Mouse (Mus musculus) T-helper 17 cell (primary cell): ENCODE data around the gene Ect2.

Experiments used
- in situ Hi-C, 2 experiments: fragments of 300-600 bp; cut with MboI, MseI; formaldehyde crosslinking; loops; 1 replicate in 1 of 2; 2 replicates in 1 of 2; pipeline ENCODE4 v1.15.1; 2025; ENCODE audit warnings: high pct_unique_total_duplicates in 2 of 2

Gene Ect2

DNA sequence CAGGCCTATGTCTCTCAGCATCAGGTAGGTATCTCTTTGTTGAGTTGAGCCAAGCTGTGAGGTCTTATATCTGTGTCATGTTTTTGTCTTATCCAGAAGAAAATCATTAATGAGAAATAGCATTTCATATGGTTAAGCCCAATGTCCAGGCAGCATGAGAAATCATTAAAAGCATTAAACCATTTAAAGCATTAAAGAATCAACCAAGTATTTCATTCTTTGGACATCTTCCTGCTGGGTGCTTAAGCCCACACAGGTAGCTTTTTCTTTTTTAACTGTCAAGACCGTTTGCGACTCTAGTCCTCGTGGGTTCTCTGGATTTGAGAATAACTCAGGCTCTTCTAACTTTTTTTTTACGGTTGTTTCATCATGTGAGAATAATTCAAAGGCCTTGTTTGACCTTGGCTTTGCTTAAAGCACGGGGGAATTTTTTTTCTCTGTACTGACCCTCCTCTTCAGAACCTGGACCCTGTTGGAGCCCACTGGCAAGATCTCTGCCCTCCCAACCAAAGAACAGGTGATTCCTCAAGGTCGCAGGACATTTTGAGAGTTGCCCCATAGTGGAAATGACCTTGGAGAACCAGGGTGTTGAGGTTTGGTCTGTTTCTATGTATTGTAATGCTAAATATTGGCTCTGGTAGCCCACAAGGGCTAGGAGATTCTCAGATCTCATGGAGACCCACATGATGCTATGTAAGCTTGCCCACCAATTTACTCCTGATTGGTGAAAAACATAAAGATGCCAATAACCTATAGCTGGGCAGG is 8.1 kb upstream of the Ect2 start:
- in situ Hi-C loops = no loop called here

- in situ Hi-C loops = no loop called here
Observed at GRCm38 (mm10) chr3:27158910-27159309, 5.2 kb upstream of the Ect2 start.

DNA sequence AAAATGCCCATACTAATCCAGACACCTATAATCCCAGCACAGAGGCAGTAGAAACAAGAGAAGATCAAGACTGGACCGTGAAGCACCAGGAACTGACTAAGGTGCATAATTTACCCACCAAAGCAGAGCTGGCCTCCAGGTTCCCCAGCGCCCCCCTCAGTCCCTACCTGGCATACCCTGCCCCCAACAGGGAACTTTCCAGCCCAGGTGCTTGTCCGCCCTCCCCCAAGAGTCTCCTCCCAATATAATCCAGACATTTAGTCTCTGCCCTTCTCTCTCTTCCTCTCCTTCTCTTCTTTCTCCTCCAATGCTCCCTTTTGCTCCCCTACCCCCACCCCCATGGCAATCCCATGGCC is 2.9 kb upstream of the Ect2 start:
- in situ Hi-C loops = no loop called here

GRCm38 (mm10) chr3:27155856-27156593 is 2.3 kb upstream of the Ect2 start:
- in situ Hi-C loops = no loop called here

DNA sequence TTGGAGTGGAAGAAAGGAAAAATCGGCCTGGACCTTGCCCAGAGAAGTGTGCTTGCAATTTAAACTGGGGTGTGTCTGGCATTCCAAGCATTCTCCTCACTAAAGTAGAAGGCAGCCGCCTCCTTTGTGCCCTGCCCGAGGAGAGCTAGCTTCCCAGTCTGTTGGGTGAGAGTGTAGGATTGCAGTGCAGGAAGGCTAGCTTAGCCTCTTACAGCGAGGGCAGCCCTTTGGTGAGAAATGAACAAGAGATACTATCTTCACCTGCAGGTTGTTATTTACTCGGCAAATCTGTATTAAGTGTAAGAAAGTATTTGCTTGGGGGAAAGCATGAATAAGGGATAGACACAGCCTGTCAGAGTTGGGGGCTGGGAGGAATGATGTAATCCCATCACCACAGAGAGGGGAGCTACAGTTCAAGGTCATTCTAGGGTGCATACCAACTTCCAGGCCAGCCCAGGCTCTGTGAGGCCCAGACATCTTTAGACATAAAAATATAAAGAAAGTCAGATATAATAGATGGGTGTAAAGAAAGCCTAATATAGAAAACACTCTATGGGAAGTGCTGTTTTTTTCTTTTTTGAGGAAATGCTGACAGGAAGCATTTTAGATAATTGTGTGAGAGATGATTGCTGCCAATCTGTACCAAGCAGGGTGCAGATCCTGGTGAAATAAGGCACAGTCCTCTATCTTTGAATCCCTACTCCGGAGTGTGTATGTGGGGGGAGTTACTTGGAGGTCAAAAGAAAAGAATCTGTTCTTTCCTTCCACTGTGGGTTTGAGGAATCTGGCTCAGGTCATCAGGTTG is 1.6 kb upstream of the Ect2 start:
- in situ Hi-C loops = no loop called here

GRCm38 (mm10) chr3:27154280-27154679 is 602 bp upstream of the Ect2 start:
- in situ Hi-C loops = no loop called here

GRCm38 (mm10) chr3:27153191-27153671 is 447 bp downstream of the Ect2 start:
- in situ Hi-C loops = no loop called here

GRCm38 (mm10) chr3:27145733-27146132 is 7.9 kb downstream of the Ect2 start:
- in situ Hi-C loops = no loop called here

DNA sequence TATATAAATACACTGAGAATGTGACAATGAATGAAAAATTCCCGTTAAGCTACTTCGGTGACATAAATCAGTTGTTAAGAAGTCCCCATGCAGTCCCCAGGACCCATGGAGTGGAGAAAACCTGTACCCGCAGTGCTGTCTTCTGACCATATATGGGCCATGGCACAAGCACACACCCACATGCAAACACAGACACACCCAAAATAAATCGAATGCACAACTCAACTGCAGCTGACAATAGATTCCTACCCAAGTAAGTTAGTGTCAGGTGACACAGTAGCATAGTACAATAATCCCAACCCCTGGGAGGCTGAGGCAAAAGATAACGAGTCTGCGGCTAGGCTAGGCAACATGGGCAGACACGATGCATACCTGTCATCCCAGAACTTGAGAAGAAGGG is 10.1 kb downstream of the Ect2 start:
- in situ Hi-C loops = no loop called here

GRCm38 (mm10) chr3:27140101-27140500 is 13.6 kb downstream of the Ect2 start:
- in situ Hi-C loops = no loop called here

- in situ Hi-C loops = no loop called here
Observed at GRCm38 (mm10) chr3:27121864-27122450, 31.7 kb downstream of the Ect2 start.

DNA sequence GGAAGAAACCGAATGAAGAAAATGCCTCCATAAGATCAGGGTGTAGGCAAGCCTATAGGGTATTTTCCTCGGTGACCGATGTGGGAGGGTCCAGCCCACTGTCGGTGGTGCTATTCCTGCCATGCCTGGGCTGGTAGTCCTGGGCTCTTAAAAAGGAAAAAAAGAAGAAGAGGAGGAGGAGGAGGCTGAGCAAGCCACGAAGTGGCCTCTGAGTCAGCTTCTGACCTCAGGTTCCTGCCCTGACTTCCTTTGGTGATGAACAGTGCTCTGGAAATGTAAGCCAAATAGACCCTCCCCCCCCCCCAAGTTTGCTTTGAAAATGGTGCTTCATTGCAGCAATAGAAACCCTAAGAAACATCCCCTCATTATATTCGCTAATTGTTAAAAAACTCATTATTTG is 32.7 kb downstream of the Ect2 start:
- in situ Hi-C loops = no loop called here

GRCm38 (mm10) chr3:27118227-27118626 is 35.5 kb downstream of the Ect2 start:
- in situ Hi-C loops = no loop called here

GRCm38 (mm10) chr3:27110860-27111259 is 42.8 kb downstream of the Ect2 start:
- in situ Hi-C loops = no loop called here

GRCm38 (mm10) chr3:27109109-27109508 is 44.6 kb downstream of the Ect2 start:
- in situ Hi-C loops = no loop called here

GRCm38 (mm10) chr3:27107142-27107541 is 46.5 kb downstream of the Ect2 start:
- in situ Hi-C loops = no loop called here

DNA sequence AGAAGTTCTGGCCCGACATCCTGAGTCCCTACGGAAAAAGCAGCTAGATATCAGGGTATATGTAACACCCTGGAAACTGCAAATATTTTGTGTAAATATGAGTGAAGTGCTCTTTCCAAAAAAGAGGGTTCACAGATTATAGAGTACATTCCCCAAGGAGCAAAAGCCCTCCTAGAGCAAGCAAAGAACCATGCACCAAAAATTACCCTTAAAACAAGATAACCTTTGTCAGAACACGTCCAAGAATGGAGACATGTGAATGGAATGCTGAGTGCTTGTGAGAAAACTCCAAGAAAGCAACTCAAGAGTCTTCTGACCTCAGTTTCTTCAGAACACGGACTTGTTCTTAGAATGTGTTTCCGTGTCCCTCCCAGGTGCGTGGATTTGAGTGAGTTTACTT is 50.7 kb downstream of the Ect2 start:
- in situ Hi-C loops = no loop called here

DNA sequence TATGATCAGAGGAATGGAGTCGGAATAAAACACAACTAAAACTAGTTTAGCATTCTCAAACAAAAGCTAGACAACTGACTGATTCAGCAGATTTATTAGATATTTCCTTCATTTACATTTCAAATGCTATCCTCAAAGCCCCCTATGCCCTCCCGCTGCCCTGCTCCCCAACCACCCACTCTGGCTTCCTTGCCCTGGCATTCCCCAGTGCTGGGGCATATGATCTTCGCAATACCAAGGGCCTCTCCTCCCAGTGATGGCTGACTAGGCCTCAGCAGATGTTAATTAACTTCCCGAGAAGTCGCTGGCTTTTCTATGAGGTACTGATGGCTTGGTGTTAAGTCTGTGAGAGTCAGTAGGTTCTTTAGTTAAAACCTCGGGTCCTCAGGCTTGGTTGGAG is 55.0 kb downstream of the Ect2 start:
- in situ Hi-C loops = no loop called here

- in situ Hi-C loops = no loop called here
Observed at GRCm38 (mm10) chr3:27086221-27086620, 67.5 kb downstream of the Ect2 start.

GRCm38 (mm10) chr3:27081229-27082060 is 72.2 kb downstream of the Ect2 start:
- in situ Hi-C loops = no loop called here
